Mouse (Mus musculus): ENCODE results near the gene Zdhhc19.

GRCm38 (mm10) chr16:32506868-32507267 is 10.8 kb downstream of the Zdhhc19 start:
- no peak for TF ChIP-seq CTCF (IDR thresholded peaks at IDR 0.05; ENCODE audit: borderline replicate concordance, extremely low read depth, insufficient read depth, insufficient read length)
- TF ChIP-seq POLR2A (IDR thresholded peaks at IDR 0.05; ENCODE audit: borderline replicate concordance, extremely low read depth, insufficient read depth, insufficient read length, poor library complexity, severe bottlenecking): no peak

Measured in brain, embryonic 14.5 days (tissue).